Mouse (Mus musculus): Measurements from ENCODE around the gene Orm1. TPM values are rescaled to one million over a fixed set of nuclear protein-coding genes. Genes with fewer than 3 reads are reported as not detected.

Orm1 gene
- total and polyA plus RNA-seq, 3 experiments = 0.41 to 4.2 (median 0.65) TPM

DNA sequence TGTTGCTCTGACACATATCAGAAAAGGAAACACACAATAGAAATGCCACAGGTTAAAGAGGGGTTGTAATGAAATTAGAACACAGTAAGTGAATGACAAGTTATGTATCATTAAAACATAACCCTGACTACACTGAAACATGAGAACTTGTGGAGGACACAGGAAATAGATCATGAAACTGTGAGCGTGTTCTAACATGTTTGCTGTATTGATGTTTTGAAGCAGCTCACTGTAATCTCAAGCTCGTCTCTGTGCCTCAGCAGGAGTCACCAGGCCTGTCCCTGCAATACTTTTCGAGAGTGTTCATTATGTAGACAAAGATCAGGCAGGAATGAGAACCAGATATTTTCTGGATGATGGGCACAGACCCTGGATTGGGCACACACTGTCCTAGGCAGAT, 752 bp upstream of the Orm1 start:
- whole genome bisulfite sequencing = 72% methylated on average over 3 of the region's 3 CpGs

DNA sequence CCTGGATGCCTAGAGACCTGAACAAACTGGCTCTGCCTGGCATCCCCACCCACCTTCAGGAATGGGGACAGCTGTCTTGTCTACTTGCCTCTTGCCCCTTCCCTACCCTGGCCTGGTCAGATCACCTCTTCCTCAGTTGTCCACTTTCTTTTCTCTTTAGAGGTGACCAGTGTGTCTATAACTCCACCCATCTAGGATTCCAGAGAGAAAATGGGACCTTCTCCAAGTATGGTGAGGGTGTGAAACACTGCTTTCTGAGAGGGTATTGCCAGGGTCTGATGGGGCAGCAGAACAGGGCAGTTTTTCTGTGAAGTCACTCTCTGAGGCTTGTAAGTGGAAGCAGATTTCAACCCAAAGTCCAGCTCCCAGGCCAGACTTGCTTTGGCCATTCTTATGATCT, 901 bp downstream of the Orm1 start:
- intact Hi-C loops (cut with DNase I) = no loop called here
- TF ChIP-seq POLR2A (IDR thresholded peaks at IDR 0.05; ENCODE audit: insufficient read depth, low read depth, low read length) = no peak
- no peak for TF ChIP-seq EP300 (IDR thresholded peaks at IDR 0.05; ENCODE audit: insufficient read depth, low read depth, low read length)
- no peak for TF ChIP-seq CTCF (IDR thresholded peaks at IDR 0.05)
- no peaks in the 10 kb centered on the region for H3K79me2 ChIP-seq (replicated peaks; ENCODE audit: control insufficient read depth, insufficient read depth, low read length)

More for the DNA sequence above, 752 bp upstream of the Orm1 start:
- Histone ChIP-seq H3K79me2 (replicated peaks; ENCODE audit: control insufficient read depth, insufficient read depth, low read length) (no peaks in the 10 kb centered on the region), H3K27me3 (ENCODE audit: control insufficient read depth, insufficient read depth, low read length) (no peaks in the 10 kb centered on the region), H3K36me3 (ENCODE audit: control insufficient read depth, insufficient read depth, low read length) (no peaks in the 10 kb centered on the region), H3K27ac (no peak overlapping the region), H3K9ac (ENCODE audit: low read depth, low read length) (no peak overlapping the region), H3K4me1 (ENCODE audit: control insufficient read depth, insufficient read depth, low read length) (no peaks in the 10 kb centered on the region), H3K4me3 (no peak overlapping the region)
- no peak for DNase-seq
- intact Hi-C loops (cut with DNase I) = no loop called here
- TF ChIP-seq EP300 (IDR thresholded peaks at IDR 0.05; ENCODE audit: insufficient read depth, low read depth, low read length) (no peak), CTCF (IDR thresholded peaks at IDR 0.05) (no peak), POLR2A (IDR thresholded peaks at IDR 0.05; ENCODE audit: insufficient read depth, low read depth, low read length) (no peak)

GRCm38 (mm10) chr4:63346659-63347058, 2.3 kb downstream of the Orm1 start:
- intact Hi-C loops (cut with DNase I) = no loop called here
- WGBS = 82% methylated on average over 4 of the region's 4 CpGs
- Histone ChIP-seq H3K4me1 (ENCODE audit: control insufficient read depth, insufficient read depth, low read length) (no peaks in the 10 kb centered on the region), H3K36me3 (ENCODE audit: control insufficient read depth, insufficient read depth, low read length) (no peaks in the 10 kb centered on the region), H3K9ac (ENCODE audit: low read depth, low read length) (no peak overlapping the region), H3K27ac (no peak overlapping the region), H3K4me3 (no peak overlapping the region), H3K27me3 (ENCODE audit: control insufficient read depth, insufficient read depth, low read length) (no peaks in the 10 kb centered on the region), H3K79me2 (replicated peaks; ENCODE audit: control insufficient read depth, insufficient read depth, low read length) (no peaks in the 10 kb centered on the region)
- TF ChIP-seq POLR2A (IDR thresholded peaks at IDR 0.05; ENCODE audit: insufficient read depth, low read depth, low read length) (no peak), EP300 (IDR thresholded peaks at IDR 0.05; ENCODE audit: insufficient read depth, low read depth, low read length) (no peak), CTCF (IDR thresholded peaks at IDR 0.05) (no peak)
- no peak for DNase-seq

More for the DNA sequence above, 901 bp downstream of the Orm1 start:
- peak in 1 of 2 experiments; percentile 4 for DNase-seq
- no peak overlapping the region for H3K27ac ChIP-seq
- no peak overlapping the region for H3K9ac ChIP-seq (ENCODE audit: low read depth, low read length)
- H3K36me3 ChIP-seq (ENCODE audit: control insufficient read depth, insufficient read depth, low read length) = no peaks in the 10 kb centered on the region
- H3K27me3 ChIP-seq (ENCODE audit: control insufficient read depth, insufficient read depth, low read length) = no peaks in the 10 kb centered on the region
- no peaks in the 10 kb centered on the region for H3K4me1 ChIP-seq (ENCODE audit: control insufficient read depth, insufficient read depth, low read length)
- no peak overlapping the region for H3K4me3 ChIP-seq

DNA sequence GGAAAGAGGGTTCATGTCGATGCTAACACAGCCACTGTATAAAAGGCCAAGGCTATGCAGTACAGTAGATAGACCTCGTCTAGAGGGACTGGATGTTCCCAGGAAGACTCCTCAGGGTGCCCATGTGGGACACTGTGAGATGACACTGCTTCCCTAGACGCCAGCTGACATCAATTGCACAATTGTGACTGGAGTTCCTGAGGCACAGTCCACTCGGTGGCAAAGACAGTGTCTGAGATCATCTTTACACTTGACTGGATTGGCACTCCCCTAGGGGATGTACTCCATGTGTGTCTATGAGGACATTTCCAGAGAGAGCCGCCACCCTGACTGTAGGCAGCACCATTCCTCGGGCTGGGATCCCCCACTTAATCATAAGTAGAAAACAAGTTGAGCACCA, 4.2 kb downstream of the Orm1 start:
- intact Hi-C loops (cut with DNase I) = no loop called here
- DNase-seq = no peak

DNA sequence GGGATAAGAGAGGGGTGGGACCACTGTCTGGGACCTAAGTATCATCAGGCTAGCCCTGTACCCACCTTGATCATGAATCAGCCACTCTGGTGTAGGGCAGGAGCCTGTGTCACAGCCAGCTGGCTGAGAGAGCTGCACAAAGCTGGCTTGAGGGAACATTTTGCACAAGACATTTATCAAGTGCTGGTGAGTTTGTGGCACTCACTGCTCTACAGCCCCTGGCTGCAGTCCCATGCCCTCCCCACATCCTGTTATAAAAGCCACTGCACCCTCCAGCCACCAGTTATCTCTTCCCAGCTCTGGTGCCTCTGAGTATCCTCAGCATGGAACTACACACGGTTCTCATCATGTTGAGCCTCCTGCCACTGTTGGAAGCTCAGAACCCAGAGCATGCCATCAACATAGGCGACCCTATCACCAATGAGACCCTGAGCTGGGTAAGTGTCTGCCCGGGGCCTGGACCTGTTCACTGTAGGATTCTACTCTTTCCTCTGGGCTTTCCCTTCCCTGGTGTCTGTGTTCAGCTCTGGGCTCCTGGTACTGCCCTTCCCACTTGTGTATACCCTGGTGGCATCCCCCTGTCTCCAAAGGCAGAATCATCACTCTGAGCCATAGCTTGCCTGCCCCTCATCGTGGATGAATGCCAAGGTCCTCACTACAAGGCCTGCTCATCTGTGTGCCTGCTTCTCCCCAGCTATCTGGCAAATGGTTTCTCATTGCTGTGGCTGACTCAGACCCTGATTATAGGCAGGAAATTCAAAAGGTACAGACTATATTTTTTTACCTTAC, 11.7 kb downstream of the Orm1 start, which contains the start of gene Orm3:
Gene Orm3 (plus strand): TSS at position 286 of the 789 bp plus-strand sequence.
- TF ChIP-seq CTCF (IDR thresholded peaks at IDR 0.05) (no peak), EP300 (IDR thresholded peaks at IDR 0.05; ENCODE audit: insufficient read depth, low read depth, low read length) (peak; percentile 86; the same call in 1 of the 2 replicates), POLR2A (IDR thresholded peaks at IDR 0.05; ENCODE audit: insufficient read depth, low read depth, low read length) (no peak)
- no peaks in the 10 kb centered on the region for H3K79me2 ChIP-seq (replicated peaks; ENCODE audit: control insufficient read depth, insufficient read depth, low read length)
- H3K9ac ChIP-seq (ENCODE audit: low read depth, low read length) = no peak within 1 kb of the TSS
- no peak within 1 kb of the TSS for H3K4me3 ChIP-seq
- peak; percentile 52 to 80 for DNase-seq
- intact Hi-C loops (cut with DNase I) = no loop called here
- H3K27me3 ChIP-seq (ENCODE audit: control insufficient read depth, insufficient read depth, low read length) = no peaks in the 10 kb centered on the region
- H3K36me3 ChIP-seq (ENCODE audit: control insufficient read depth, insufficient read depth, low read length) = no peaks in the 10 kb centered on the region
- peak within 1 kb of the TSS; percentile 20; the same call in 1 of the 2 replicates for H3K27ac ChIP-seq
- 49% methylated on average over 4 of the region's 4 CpGs for WGBS
- no peaks in the 10 kb centered on the region for H3K4me1 ChIP-seq (ENCODE audit: control insufficient read depth, insufficient read depth, low read length)

More for the DNA sequence above, 4.2 kb downstream of the Orm1 start:
- Histone ChIP-seq H3K4me3 (no peak overlapping the region), H3K27ac (no peak overlapping the region), H3K27me3 (ENCODE audit: control insufficient read depth, insufficient read depth, low read length) (no peaks in the 10 kb centered on the region), H3K4me1 (ENCODE audit: control insufficient read depth, insufficient read depth, low read length) (no peaks in the 10 kb centered on the region), H3K36me3 (ENCODE audit: control insufficient read depth, insufficient read depth, low read length) (no peaks in the 10 kb centered on the region), H3K79me2 (replicated peaks; ENCODE audit: control insufficient read depth, insufficient read depth, low read length) (no peaks in the 10 kb centered on the region), H3K9ac (ENCODE audit: low read depth, low read length) (no peak overlapping the region)
- 76% methylated on average over 6 of the region's 6 CpGs for WGBS
- TF ChIP-seq POLR2A (IDR thresholded peaks at IDR 0.05; ENCODE audit: insufficient read depth, low read depth, low read length) (no peak), CTCF (IDR thresholded peaks at IDR 0.05) (no peak), EP300 (IDR thresholded peaks at IDR 0.05; ENCODE audit: insufficient read depth, low read depth, low read length) (no peak)

GRCm38 (mm10) chr4:63356981-63357570, 12.7 kb downstream of the Orm1 start:
- Histone ChIP-seq H3K79me2 (replicated peaks; ENCODE audit: control insufficient read depth, insufficient read depth, low read length) (no peaks in the 10 kb centered on the region), H3K36me3 (ENCODE audit: control insufficient read depth, insufficient read depth, low read length) (no peaks in the 10 kb centered on the region), H3K27ac (no peak overlapping the region), H3K4me1 (ENCODE audit: control insufficient read depth, insufficient read depth, low read length) (no peaks in the 10 kb centered on the region), H3K9ac (ENCODE audit: low read depth, low read length) (no peak overlapping the region), H3K4me3 (no peak overlapping the region), H3K27me3 (ENCODE audit: control insufficient read depth, insufficient read depth, low read length) (no peaks in the 10 kb centered on the region)
- intact Hi-C loops (cut with DNase I) = no loop called here
- WGBS = 73% methylated on average over 2 of the region's 2 CpGs
- TF ChIP-seq EP300 (IDR thresholded peaks at IDR 0.05; ENCODE audit: insufficient read depth, low read depth, low read length) = no peak
- TF ChIP-seq POLR2A (IDR thresholded peaks at IDR 0.05; ENCODE audit: insufficient read depth, low read depth, low read length) = no peak
- no peak for TF ChIP-seq CTCF (IDR thresholded peaks at IDR 0.05)
- DNase-seq = peak in 1 of 2 experiments; percentile 30
